Mouse (Mus musculus) gastrocnemius, postnatal 14 days (tissue): ENCODE results near the gene Fndc4. TPM values are rescaled to one million over a fixed set of nuclear protein-coding genes. Genes with fewer than 3 reads are reported as not detected.

ENCODE experiments used
- DNase-seq: peaks from one replicate; pipeline ENCODE4 v3.0.0; 2021; ENCODE audit warnings: mixed read lengths
- intact Hi-C: fragments of 180-260 bp; cut with DNase I; formaldehyde crosslinking; loops from one replicate; pipeline ENCODE4 v1.15.1; 2025; ENCODE audit warnings: low total_unique reads
- total RNA-seq, 2 experiments: library from RNA; stranded (reverse); gene quantifications; 2 replicates each; pipeline ENCODE4 v1.2.3; 2021

The Fndc4 gene
- total RNA-seq, 2 experiments from 2014 or later: 3.5 to 4.9 TPM

DNA sequence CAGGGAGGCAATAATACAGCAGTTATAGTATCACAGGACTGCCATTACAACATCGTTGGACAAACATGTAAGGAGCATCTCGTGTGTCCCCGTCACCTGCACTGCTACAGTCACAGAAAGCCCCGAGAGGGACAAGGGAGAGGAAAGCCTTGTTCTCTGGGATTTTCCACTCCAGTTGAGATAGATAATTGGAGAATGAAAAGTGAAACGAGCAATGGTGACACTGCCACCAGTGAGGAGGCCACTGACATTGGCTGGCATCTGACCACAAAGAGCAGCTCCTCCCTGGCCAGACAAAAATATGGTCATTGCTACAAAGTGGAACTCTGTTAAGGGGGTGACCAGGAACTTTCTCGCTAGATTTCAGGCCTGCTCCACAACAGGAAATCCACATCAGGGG is 28.2 kb downstream of the Fndc4 start:
- intact Hi-C loops: no loop called here

DNA sequence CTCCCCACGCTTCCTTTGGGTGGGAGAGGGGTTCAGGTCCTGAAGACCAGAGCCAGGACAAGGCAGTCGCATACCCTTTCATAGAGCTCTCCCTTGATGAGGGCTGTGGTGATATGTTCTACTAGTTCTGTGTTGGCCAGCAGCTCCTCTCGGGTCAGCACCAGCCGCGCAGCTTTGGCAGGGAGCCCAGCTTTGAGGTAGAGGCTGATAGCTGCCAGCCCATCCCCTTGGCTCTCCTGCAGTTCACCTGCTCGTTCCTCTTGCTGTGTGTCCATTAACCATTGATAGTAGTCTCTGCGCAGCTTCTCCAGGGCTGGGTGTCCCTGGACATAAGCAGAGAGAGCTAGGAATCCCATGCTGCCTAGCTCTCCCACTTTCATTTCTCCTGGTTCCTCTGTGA is 29.8 kb downstream of the Fndc4 start:
- intact Hi-C loops: no loop called here
- DNase-seq: no peak

More for the DNA sequence above, 28.2 kb downstream of the Fndc4 start:
- DNase-seq: no peak

DNA sequence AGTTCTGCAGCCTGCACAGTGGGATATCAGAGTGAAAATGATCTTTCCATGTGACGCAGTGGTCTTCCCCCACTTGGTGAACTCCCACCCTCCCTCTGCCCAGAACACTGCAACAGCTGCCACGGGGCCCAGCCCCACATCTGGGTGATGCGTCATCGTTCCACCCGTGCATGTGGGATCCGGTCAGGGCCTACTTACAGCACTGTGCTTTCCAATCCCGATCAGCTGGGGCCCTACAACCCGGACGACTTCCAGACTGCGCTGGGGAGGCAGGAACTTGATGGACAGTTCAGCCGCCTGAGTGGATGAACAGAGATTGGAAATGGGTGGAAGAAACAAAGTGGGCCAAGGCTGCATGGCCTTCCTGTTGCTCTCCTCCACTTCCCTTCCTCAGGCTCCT is 38.3 kb downstream of the Fndc4 start:
- no peak for DNase-seq
- intact Hi-C loops: no loop called here

DNA sequence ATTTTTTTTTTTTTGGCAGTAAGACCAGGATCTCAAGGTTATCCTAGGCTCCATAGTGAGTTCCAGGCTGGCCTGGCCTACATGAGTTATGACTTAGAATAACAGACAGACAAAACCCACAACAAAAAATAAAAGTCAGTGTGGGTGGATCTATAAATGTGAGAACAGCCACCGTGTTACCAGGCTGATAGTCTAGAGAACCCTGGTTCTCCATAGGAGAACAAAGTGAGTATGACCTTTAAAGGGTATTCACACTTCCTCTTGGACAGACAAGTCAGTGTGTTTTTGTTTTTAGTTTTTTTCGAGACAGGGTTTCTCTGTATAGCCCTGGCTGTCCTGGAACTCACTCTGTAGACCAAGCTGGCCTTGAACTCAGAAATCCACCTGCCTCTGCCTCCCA is 39.9 kb downstream of the Fndc4 start:
- intact Hi-C loops: no loop called here
- DNase-seq: no peak

DNA sequence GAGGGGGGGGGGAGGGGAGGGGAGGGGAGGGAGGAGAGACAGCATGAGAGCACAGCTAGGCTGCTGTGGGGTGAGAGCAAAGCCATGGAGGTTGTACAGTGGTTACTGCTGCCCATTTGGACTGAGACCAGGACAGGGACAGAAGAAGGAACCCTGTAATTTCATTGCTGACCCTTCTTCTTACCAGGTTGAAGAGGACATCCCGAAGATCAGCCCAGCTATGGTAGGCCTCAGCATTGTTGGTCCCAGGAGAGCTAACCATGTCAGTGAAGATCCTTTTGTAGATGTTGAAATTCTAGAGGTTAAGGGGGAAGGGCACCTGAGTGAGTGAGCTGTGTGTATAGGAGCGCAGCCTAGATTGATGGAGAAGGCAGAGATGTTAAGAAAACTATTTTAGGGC is 40.5 kb downstream of the Fndc4 start:
- intact Hi-C loops: no loop called here
- no peak for DNase-seq

DNA sequence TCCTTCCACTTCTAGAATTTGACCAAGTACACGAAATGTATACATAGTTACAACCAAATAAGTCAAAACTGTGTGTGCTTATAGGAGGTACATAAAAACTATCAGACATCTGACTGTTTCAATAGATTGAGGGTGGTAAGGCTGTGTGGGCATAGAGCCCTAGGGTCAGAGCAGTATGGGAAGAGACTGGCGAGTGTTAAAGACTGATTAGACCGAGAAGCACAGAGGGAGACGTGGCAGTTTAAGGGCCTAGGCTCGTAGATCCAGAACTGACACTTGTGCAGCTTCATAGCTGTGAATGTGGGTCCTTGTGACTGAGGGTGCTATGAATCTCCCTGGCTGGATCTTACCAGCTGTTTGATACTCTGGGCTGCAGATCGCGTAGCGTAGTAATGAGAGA is 41.0 kb downstream of the Fndc4 start:
- intact Hi-C loops: no loop called here
- no peak for DNase-seq

DNA sequence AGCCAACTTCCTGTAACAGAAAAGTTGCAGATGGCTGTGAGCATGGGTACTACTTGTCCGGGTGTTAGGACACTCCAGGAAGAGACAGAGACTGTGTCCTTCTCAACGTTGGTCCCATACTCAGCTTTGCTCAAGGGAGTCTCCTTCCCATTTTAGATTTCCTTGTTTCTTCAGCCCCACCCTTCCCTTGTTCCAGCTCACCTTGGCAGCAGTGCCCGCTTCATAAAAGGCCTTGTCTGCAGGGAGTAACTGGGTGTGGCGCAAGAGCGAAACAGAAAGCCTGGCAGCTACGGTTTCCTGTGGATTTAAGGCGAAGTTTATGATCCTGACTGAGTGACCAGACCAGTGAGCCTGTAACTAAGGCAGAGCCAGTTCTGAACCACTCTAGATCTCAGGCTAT is 41.4 kb downstream of the Fndc4 start:
- intact Hi-C loops: no loop called here
- DNase-seq: no peak

DNA sequence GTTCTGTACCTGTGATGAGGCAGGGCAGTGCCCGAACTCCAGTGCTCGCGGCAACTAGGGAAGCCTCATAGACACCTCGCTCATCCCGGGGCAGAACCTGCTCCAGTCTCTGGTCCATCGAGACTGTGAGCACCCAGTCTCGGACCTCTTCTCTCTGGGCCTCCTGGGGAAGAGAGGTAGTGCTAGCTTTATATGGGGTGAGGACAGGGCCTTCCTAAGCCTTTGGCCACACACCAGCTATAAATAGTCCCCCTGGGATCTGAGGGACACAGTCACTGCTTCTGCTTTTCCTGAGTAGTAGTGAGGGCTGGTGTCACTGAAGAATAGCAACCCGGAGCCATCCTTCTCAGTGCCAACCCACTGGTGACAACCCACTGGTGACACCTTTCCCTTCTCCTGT is 42.1 kb downstream of the Fndc4 start:
- DNase-seq: no peak
- intact Hi-C loops: no loop called here

DNA sequence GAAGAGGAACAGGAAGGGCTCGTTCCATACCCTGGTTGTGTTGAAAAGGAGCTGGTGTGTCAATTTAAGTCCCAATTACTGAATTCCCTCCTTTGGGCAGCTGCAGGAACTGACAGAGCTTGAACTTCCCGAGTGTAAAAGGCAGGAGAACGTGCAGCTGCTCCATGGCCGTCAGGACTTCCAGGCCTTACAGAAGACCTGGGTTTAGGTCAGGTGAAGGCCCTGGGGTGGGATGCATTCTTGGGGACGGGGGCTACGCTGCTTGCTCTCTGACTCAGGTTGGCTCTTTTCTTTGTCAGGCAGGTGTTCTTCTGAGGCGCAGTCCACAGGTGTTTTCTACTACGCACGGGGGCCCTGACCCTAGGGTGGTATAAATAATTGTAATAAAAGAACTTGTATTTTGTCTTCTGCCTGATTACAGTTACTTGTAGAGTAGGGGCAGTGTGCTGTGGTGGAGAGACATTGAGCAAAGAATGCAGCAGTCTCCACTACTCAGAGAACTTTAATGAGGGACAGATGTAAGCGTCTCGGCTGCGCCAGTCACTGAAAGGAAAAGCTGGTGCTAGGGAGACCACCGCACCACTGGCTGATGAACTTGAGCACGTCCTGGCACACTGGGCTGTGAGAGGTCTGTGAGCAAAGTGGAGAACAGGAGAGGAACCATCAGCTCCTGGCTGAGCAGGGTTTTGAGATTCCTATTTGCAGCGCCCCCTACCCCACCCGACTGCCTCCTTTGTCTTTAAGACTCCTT is 42.9 kb downstream of the Fndc4 start:
- DNase-seq: no peak
- intact Hi-C loops: no loop called here

DNA sequence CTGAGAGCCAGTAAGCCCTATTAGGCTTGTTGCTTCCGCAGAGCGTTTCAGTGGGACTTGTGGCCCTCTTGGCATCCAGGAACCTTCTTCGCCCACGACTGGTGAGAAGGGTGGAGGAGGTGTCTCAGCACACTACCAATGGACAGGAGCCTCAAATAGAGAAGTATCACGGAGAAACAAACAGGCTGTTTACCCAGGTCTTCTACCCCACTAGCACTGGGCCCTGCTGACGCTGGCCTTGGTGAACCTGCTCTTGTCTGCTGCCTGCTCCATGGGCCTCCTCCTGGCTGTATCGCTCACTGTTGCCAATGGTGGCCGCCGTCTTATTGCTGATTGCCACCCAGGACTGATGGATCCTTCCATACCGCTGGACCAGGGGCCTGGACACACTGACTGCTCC is 43.7 kb downstream of the Fndc4 start:
- intact Hi-C loops: no loop called here
- DNase-seq: no peak

DNA sequence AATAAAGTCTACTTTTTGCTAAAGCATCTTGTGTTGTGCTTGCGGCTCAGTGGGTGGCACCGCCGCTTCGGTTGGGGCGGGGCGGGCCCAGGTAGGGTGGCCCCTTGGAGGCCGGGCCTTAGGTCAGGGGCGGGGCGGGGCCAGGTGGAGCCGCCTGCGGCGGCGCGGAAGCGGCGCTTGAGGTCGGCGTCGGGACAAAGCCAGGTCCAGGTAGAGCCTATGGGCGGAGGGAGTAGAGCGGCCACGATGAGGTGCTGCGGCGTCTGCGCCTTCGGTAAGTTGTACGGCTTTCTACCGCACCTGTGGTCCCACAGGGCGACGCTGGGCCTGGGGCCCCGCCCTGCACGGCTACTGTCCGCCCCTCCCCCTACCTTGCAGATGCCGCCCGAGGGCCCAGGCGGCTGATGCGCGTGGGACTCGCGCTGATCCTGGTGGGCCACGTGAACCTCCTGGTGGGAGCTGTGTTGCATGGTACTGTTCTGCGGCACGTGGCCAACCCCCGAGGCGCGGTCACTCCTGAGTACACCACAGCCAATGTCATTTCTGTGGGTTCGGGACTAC is 44.3 kb downstream of the Fndc4 start, which contains the start of gene Krtcap3:
Gene Krtcap3, plus strand, starts transcription at position 151 of the 561 bp plus-strand sequence.
- intact Hi-C loops: no loop called here
- no peak for DNase-seq

DNA sequence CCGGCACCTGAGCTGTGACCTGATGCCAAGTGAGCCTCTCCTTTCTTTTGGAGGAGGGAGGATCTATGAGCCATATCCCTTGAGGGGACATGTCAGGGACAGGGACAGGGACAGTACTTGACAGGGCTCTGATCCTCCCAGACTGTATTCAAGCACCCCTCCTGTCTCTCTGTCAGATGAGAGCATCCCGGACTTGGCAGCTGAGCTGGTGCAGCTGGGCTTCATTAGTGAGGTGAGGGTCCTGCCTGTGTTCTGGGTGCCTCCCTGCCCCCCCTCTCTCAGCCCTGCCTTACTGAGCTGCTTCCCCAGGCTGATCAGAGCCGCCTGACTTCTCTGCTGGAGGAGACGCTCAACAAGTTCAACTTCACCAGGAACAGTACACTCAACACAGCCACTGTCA is 45.2 kb downstream of the Fndc4 start:
- intact Hi-C loops: no loop called here
- DNase-seq: no peak

Other genes starting within 250 kb of the Fndc4 start
- gene Atraid, start 247.8 kb downstream of the Fndc4 start, total RNA-seq: 10 to 100 TPM; 56.7 to 63.5 TPM
- 1 to 10 TPM; 2.5 to 2.8 TPM for gene Slc5a6, start 247.2 kb downstream of the Fndc4 start, total RNA-seq
- gene Cad, start 241.3 kb downstream of the Fndc4 start, total RNA-seq: 10 to 100 TPM; 12.3 to 19.9 TPM
- gene Dnajc5g, start 189.8 kb downstream of the Fndc4 start, total RNA-seq: not detected
- gene Slc30a3, start 187.8 kb downstream of the Fndc4 start, total RNA-seq: under 1 TPM in 1 of 2 experiments, not detected in 1; 0.10 TPM
- gene Trim54, start 179.4 kb downstream of the Fndc4 start, total RNA-seq: 100 to 1,000 TPM; 190 to 215 TPM
- not detected for gene Ucn, start 157.3 kb downstream of the Fndc4 start, total RNA-seq
- 10 to 100 TPM; 33.9 to 37.3 TPM for gene Mpv17, start 141.8 kb downstream of the Fndc4 start, total RNA-seq
- gene Gm29609, start 116.2 kb downstream of the Fndc4 start, total RNA-seq: under 1 TPM; 0.25 to 0.60 TPM
- gene Gtf3c2, start 115.9 kb downstream of the Fndc4 start, total RNA-seq: 10 to 100 TPM; 23.2 to 28.6 TPM
- 10 to 100 TPM; 42.4 to 42.7 TPM for gene Snx17, start 102.9 kb downstream of the Fndc4 start, total RNA-seq
- 10 to 100 TPM; 44.4 to 48.7 TPM for gene Eif2b4, start 102.7 kb downstream of the Fndc4 start, total RNA-seq
- 1 to 10 TPM; 7.1 TPM for gene Zfp513, start 93.8 kb downstream of the Fndc4 start, total RNA-seq
- 10 to 100 TPM; 38.0 to 39.8 TPM for gene Ppm1g, start 75.4 kb downstream of the Fndc4 start, total RNA-seq
- 10 to 100 TPM; 61.1 to 63.4 TPM for gene Nrbp1, start 55.2 kb downstream of the Fndc4 start, total RNA-seq
- not detected for gene Gm9970, start 54.8 kb downstream of the Fndc4 start, total RNA-seq
- 1 to 10 TPM in 1 of 2 experiments, under 1 TPM in 1; 0.47 to 1.9 TPM for gene Krtcap3, start 44.4 kb downstream of the Fndc4 start, total RNA-seq
- 10 to 100 TPM; 19.6 to 21.2 TPM for gene Ift172, start 5.0 kb downstream of the Fndc4 start, total RNA-seq
- not detected for gene Gckr, start 1.4 kb upstream of the Fndc4 start, total RNA-seq
- gene Zfp512, start 156.4 kb upstream of the Fndc4 start, total RNA-seq: 10 to 100 TPM; 11.2 to 12.1 TPM
- gene 4930548H24Rik, start 189.7 kb upstream of the Fndc4 start, total RNA-seq: not detected
- gene Gpn1, start 198.7 kb upstream of the Fndc4 start, total RNA-seq: 10 to 100 TPM; 17.1 to 18.3 TPM
- 10 to 100 TPM; 19.6 to 20.4 TPM for gene Slc4a1ap, start 230.9 kb upstream of the Fndc4 start, total RNA-seq
- gene Supt7l, start 231.7 kb upstream of the Fndc4 start, total RNA-seq: 1 to 10 TPM; 9.6 to 10.0 TPM